Mouse (Mus musculus) layer of hippocampus, postnatal 25 days (tissue): Measurements from ENCODE around the gene Socs7. TPM values are rescaled to one million over a fixed set of nuclear protein-coding genes. Genes with fewer than 3 reads are reported as not detected.

Source experiments
- DNase-seq, 2 experiments: peaks; one replicate each; pipeline ENCODE4 v3.0.0; 2022; ENCODE audit warnings: mixed read lengths in 2 of 2, low spot score in 1 of 2; ENCODE audit errors: extremely low spot score in 1 of 2
- total RNA-seq, 2 experiments: library from RNA; stranded (reverse); gene quantifications; 2 replicates each; pipeline ENCODE4 v1.2.3; 2021

The Socs7 gene
- total RNA-seq, 2 experiments from 2014 or later, result 79.6 to 80.0 TPM

DNA sequence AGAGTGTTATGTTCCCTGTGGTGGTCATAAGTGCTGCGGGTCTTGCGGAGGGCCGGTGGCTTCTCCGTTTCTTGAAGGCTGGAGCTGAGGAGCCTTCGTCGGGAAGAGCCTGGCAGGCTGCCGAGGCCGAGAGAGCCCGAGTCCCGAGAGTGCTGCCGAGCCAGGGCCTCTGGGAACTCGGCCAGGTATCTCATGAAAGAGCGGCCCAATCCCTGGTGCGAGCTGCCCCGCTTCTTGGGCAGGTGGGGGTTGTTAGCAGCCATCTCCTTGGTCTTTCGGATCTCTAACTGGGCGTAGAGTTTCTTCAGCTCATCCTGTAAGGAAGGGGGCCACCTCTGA, 23.4 kb upstream of the Socs7 start:
- peak in 1 of 2 experiments; percentile 49 for DNase-seq

DNA sequence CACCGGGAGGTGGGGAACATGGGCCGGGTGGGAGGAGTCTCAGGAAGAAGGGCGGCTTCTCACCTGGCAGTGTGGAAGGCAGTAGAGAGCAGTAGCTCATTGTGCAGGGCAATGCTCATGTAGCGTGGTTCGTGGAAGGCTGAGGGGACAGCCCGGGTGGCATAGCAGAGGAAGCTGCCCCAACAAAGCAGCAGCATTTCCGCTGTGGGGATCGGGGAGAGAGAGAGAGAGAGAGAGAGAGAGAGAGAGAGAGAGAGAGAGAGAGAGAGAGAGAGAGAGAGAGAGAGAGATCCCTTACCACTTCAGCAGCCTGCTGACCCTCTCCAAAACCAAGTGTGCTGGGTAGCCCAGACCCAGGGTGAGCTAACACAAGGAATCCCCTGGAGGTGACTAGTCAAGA, 19.2 kb upstream of the Socs7 start:
- DNase-seq, result no peak

- no peak for DNase-seq
Observed at GRCm38 (mm10) chr11:97343619-97344018, 18.7 kb upstream of the Socs7 start.

DNA sequence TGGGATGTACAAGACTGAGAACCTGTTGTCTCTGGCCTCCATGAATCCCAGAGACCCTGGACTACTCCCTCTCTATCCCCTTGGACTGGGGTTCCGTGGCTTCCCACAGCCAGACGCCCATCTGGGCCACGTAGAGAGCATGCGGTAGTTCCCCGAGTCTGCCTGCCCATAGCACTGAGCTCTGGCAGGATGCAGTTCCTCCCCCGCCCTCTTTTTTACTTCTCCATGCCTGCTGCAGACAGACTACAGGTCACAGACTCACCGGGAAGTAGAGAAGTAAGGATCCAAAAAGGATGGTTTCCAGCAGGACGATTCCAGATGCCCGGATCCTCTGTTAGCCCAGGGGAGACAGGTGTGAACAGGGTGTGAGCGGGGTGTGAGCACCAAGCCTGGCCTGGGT, 16.9 kb upstream of the Socs7 start:
- no peak for DNase-seq

DNA sequence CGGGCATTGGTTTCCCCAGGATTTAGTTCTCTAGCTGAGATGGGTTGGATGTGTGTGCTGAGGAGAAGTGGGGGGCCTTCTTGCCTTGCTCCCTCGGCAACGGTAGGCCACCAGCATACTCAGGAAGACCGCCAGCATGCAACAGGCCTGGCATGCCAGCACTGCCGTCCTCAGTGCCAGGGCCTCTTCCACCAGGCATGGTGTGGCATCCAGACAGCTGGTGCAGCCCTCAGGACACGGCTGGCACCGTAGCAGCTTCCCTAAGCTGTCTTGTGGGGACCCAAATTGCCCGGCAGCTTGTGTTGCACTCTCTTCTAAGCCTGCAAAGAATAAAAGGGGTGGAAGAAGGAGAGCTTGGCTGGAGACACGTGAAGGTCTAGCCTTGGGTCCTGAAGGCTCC, 16.0 kb upstream of the Socs7 start:
- DNase-seq, result no peak

DNA sequence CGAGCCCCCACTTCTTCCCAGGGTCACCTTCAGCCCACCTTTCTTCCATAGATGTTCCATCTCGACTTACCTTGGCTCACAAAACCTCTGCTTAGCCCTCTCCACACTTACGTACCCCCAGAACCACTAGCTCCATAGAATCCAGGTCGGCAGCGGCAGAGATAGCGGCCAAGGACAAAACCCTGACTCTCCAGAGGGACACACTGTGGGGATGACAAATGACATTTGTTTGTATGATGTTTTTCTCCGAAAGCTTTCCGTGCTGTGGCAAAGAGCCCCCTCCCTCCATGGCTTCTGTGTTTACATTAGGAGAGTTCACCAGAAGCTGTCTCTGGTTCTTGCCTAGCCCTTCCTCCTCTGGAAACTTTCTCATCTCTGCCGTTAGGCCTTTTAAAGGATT, 15.1 kb upstream of the Socs7 start:
- no peak for DNase-seq

- DNase-seq, result peak; percentile 31 to 73
Observed at GRCm38 (mm10) chr11:97350035-97350434, 12.3 kb upstream of the Socs7 start.

- DNase-seq, result no peak
Observed at GRCm38 (mm10) chr11:97352027-97352684, 10.2 kb upstream of the Socs7 start, which contains the start of gene Gpr179. Gene Gpr179, minus strand, starts transcription at chr11:97352077.

GRCm38 (mm10) chr11:97352935-97353597, 9.3 kb upstream of the Socs7 start:
- no peak for DNase-seq

GRCm38 (mm10) chr11:97354646-97355045, 7.7 kb upstream of the Socs7 start:
- DNase-seq, result no peak

- DNase-seq, result no peak
Observed at GRCm38 (mm10) chr11:97355247-97355646, 7.1 kb upstream of the Socs7 start.

DNA sequence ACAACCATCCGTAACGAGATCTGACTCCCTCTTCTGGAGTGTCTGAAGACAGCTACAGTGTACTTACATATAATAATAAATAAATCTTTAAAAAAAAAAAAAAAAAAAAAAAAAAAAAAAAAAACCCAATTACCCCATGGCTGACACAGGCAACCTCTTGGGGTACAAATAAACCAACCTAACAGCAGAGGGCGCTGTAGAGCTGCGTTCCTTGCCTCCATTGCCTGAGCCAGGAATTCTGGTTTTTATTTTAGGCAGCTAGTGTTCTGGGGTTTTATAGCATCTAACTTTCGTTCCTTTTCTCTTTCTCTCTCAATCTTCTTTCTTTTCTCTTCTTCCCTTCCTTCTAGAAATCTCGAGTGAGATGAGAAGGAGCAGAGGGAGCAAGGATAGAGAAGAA, 4.7 kb upstream of the Socs7 start:
- DNase-seq, result peak; percentile 51 to 88

DNA sequence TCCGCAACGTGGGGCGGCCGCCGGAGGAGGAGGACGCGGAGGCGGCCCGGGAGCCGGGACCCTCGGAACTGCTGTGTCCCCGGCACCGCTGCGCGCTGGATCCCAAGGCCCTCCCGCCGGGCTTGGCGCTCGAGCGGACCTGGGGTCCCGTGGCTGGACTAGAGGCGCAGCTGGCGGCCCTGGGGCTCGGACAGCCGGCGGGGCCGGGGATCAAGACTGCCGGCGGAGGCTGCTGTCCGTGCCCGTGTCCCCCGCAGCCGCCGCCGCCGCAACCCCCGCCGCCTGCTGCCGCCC, 245 bp downstream of the Socs7 start:
- peak; percentile 20 to 34 for DNase-seq

- peak in 1 of 2 experiments; percentile 24 for DNase-seq
Observed at GRCm38 (mm10) chr11:97362943-97363643, 742 bp downstream of the Socs7 start.

GRCm38 (mm10) chr11:97363644-97363995, 1.3 kb downstream of the Socs7 start:
- DNase-seq, result no peak

DNA sequence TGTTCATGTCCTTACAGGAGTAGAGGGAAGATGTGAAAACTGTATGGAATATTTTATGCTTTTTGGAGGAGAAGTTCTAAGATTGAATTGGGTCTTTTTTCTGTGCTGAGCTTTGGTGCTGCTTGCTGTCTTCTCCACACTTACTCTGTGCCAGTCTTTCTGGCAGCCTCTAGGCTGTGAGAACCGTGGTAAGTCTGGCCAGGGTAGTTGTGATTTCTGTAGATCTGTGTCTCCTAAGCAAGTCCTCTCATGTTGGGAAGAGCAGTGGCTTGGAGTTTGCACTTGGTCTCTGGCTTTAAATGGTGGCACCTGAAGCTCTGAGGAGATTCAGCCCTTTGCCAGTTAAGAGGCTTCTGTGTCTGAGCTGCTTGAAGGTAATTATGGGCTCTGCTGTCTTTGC, 3.2 kb downstream of the Socs7 start:
- DNase-seq, result no peak

DNA sequence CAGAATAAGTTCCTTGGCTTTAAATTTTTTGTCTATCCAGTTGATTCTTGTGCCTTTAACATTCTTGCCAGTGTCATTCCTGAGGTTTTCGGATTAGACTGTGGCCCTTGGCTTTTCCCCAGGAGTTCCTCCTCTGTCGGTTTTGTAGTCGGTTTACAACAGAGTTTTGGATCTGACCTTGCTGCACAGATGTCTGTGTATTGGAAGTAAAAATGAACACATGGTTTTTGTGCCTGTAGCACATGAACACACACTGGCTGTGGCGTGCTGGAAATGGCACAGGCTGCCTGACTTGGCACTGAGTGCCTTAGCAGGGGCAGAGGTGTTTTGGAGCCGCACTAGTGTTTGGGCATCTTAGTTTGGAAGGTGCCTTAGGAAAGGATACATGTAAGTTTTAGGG, 6.2 kb downstream of the Socs7 start:
- no peak for DNase-seq

DNA sequence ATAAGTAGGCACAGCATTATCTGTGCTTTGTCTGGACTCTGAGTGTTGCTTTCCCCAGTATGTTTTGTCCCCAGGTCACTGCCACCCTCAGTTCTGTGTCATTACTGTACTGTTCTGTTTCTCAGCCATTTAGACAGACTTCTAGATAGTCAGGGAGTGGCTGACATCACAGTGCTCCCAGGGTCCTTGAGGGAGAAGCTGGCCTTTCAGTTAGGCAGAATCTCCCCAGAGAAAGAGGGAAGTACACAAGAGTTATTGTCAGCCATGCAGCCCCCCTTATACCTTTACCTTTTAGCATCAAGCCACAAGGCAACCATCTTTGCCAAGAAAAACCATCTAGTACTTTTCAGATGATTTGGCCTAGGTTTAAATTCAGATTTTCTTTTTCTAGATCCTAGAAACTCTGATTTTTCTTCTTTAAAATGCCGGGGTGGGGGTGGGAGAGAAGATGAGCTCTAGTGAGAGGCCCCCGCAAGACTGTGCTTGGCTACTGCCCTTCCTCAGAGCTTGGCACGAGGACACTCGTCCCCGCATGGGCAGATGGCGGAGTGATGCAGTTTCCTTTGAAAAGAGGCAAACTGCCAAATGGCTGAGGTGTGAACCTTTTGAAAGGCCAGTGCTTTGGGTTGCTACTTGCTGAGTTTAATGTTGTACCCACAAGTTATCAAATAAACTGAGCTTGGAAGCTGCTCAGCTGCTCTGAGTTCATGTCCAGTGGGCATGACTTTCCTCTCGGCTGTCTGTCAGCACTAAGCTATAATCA, 8.2 kb downstream of the Socs7 start:
- no peak for DNase-seq

DNA sequence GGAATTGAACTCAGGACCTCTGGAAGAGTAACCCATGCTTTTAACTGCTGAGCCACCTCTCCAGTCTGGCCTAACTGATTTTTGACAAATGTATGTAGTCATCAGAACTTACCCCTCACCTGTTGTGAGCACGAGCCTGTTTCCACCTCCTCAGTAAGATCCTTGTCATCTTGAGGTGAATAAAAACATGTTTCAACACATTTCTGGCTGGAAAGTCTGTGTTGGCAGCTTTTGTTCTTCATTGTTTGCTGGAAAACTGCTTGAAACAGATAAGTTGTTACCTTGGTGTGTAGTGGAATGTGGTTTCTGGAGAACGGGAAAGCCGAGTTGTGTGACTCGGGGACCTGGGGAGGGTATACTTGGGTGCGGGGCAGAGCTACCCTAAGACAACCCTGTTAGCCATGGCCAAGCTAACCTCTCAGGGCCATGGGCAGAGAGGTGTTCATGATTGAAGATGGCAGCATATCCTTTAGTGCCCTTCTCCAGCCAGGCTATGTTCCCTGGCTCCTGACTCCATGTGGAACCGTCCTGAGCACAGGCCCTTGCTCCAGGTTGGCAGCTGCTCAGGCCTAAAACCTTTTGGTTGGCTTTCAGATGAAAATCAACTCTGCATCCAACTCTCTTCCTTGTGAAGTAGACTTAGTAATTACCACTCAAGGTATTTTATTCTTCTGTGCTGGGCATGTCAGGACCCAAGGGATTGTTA, 10.0 kb downstream of the Socs7 start:
- no peak for DNase-seq

GRCm38 (mm10) chr11:97373402-97373801, 11.1 kb downstream of the Socs7 start:
- DNase-seq, result no peak

- no peak for DNase-seq
Observed at GRCm38 (mm10) chr11:97380036-97380435, 17.7 kb downstream of the Socs7 start.
